Mouse (Mus musculus): ENCODE data around the gene Sobp.

Gene Sobp

GRCm38 (mm10) chr10:43093440-43093839 is 80.9 kb downstream of the Sobp start:
- no peak for DNase-seq (ENCODE audit: extremely low spot score, low read depth, low spot score)

DNA sequence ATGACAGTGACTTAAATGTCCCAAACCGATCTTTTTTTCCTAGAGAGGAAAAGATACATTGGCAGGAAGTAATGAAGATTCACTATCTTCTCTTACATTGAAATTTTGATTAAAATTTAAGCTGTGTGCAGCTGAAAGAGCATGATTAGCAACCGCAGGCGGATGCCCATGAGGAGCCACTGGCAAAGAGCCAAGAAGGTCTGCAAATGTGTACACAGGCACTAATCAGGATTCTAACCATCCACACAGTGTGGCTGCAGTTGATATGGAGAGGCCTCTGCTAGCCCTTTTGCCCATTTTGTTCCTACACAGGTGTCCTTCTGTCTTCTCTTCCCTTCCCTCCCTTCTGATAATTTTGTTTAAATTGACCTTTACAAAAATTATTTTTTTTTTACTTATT is 84.3 kb downstream of the Sobp start:
- no peak for DNase-seq (ENCODE audit: extremely low spot score, low read depth, low spot score)

GRCm38 (mm10) chr10:43087421-43087820 is 86.9 kb downstream of the Sobp start:
- no peak for DNase-seq (ENCODE audit: extremely low spot score, low read depth, low spot score)

- no peak for DNase-seq (ENCODE audit: extremely low spot score, low read depth, low spot score)
These were observed 87.4 kb downstream of the Sobp start for GRCm38 (mm10) chr10:43086888-43087287.

DNA sequence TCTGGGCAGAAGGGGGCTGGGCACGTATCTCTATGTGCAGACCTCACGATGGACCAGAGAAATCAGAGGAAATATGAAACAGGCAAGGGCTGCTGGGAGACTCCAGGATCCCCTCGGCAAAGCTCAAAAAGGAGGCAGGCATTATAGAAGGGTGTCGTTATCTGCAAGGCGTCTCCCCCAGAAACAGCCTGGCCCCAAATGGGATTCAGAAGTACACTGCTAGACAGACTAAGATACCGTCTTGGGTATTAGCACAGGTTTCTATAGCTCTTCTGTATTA is 90.3 kb downstream of the Sobp start:
- no peak for DNase-seq (ENCODE audit: extremely low spot score, low read depth, low spot score)

DNA sequence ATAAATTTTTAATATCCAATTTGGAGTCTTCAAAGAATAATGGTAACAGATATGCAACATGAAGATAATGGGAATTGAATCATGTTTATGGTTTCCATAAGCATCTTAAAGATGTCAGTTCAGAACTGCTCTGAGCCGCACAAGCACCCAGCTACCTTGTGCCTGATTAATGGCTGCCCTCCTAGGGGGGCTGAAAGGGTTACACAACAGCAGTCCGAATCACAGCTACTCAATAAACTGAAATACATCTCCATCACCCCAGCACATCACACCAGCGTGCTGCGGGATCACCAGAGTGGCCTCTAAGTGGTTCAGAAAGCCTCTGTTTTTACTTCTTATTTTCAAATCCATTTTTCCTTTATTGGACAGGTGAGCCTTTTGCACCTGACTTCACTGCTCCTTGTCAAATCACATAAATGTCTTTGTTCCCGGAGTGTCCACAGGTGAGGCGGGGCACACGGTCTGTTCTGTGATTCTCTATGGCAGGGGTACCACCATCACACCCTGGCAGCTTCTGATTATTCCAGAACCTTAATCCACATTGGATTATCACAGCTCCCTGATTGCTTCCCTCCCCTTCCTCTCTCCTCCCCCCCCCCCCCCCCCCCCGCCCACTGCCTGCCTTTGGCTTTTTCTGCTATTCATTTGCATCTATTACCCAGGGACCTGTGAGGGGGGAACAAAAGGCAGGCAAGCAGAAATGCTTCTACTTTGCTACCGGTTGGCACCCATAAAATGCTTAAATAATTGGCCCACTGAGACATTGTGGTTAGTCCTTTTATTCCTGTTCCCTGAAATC is 90.8 kb downstream of the Sobp start:
- DNase-seq (ENCODE audit: extremely low spot score, low read depth, low spot score) = no peak

- DNase-seq (ENCODE audit: extremely low spot score, low read depth, low spot score) = no peak
These were observed 93.0 kb downstream of the Sobp start for GRCm38 (mm10) chr10:43081316-43081715.

DNA sequence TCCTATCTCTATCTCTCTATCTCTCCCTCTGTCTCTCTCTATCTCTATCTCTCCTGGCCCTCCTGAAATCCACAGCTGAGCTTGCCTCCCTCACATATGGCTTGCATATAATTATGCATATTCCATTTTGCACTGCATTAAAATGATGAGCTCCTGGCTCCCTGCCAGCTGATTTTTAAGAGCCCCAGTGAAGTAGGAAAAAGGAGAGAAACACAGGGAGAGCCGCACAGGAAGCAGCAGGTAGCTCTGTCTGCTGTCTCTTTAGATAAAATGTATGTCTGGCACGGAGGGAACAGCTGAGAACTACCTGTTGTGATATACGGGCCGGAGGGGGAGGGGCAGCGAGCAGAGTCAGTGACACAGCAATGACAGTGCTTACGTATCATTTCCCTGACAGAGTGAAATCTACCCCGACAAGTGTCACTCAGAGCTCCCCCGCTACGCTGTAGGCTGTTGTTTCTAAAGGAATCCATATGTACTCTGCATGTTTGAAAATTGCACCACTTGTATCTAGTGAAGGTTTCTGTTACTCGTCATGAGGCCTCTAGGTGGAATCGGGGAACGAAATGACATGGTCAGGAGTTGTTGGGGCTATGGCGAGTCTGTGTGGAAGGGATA is 98.7 kb downstream of the Sobp start:
- no peak for DNase-seq (ENCODE audit: extremely low spot score, low read depth, low spot score)

- DNase-seq (ENCODE audit: extremely low spot score, low read depth, low spot score) = no peak
These were observed 101.0 kb downstream of the Sobp start for GRCm38 (mm10) chr10:43073281-43073680.

DNA sequence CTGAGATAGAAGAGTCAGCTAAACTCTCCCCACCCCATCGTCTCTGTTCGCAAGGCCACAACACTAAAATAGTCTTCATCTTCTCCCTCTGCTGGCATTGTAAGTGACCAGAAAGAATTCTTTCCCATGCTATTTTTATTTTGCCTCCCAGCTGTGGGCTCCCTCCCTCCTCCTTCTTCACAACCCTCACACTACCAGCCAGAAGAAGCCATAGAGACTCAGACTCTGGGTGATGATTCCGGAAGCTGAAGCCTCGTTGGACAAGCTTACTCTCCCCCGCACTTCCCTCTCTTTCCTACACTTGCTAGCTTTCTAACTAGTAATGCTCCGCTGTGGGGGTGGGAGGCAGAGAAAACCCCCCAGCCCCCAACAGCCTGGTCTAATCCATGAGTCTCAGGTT is 103.4 kb downstream of the Sobp start:
- no peak for DNase-seq (ENCODE audit: extremely low spot score, low read depth, low spot score)

DNA sequence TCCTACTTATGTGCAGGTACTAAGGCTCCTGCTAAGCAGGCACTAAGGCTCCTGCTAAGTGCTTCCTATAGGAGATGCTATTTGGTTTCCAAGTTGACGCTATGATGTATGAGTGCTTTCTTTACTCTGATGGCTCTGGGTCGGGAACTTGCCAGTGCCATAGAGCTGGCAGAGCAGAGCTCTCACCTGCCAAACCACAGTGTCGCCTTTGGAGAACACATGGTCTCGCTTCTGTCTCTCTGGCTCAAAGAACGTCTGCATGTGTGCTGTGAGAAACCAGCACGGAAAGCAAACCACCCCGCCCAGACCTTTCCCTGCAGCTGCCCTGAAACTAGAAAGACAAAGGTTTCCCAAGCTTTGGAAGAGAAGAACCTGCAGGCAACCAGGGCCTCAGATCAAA is 109.0 kb downstream of the Sobp start:
- DNase-seq (ENCODE audit: extremely low spot score, low read depth, low spot score) = no peak

- no peak for DNase-seq (ENCODE audit: extremely low spot score, low read depth, low spot score)
These were observed 112.7 kb downstream of the Sobp start for GRCm38 (mm10) chr10:43061519-43062105.

DNA sequence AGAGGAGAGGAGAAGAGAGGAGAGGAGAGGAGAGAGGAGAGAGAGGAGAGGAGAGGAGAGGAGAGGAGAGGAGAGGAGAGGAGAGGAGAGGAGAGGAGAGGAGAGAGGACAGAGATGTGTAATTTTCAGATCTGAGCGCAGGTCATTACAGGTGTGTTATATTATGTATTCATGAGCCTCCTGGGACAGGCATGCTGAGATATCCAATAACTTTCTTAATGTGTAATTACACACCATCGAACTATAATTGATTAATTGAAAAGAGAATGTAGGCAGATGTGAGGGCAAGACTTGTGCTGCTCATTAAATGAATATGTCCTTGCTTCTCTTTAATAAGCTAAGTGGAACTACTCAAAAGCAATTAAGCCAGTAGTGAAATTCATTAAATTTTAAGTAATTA is 118.9 kb downstream of the Sobp start:
- DNase-seq (ENCODE audit: extremely low spot score, low read depth, low spot score) = no peak

- DNase-seq (ENCODE audit: extremely low spot score, low read depth, low spot score) = no peak
These were observed 119.6 kb downstream of the Sobp start for GRCm38 (mm10) chr10:43054776-43055175.

GRCm38 (mm10) chr10:43053861-43054560 is 120.3 kb downstream of the Sobp start:
- DNase-seq (ENCODE audit: extremely low spot score, low read depth, low spot score) = no peak

GRCm38 (mm10) chr10:43052462-43052861 is 121.9 kb downstream of the Sobp start:
- DNase-seq (ENCODE audit: extremely low spot score, low read depth, low spot score) = no peak

GRCm38 (mm10) chr10:43047804-43048348 is 126.5 kb downstream of the Sobp start:
- no peak for DNase-seq (ENCODE audit: extremely low spot score, low read depth, low spot score)

DNA sequence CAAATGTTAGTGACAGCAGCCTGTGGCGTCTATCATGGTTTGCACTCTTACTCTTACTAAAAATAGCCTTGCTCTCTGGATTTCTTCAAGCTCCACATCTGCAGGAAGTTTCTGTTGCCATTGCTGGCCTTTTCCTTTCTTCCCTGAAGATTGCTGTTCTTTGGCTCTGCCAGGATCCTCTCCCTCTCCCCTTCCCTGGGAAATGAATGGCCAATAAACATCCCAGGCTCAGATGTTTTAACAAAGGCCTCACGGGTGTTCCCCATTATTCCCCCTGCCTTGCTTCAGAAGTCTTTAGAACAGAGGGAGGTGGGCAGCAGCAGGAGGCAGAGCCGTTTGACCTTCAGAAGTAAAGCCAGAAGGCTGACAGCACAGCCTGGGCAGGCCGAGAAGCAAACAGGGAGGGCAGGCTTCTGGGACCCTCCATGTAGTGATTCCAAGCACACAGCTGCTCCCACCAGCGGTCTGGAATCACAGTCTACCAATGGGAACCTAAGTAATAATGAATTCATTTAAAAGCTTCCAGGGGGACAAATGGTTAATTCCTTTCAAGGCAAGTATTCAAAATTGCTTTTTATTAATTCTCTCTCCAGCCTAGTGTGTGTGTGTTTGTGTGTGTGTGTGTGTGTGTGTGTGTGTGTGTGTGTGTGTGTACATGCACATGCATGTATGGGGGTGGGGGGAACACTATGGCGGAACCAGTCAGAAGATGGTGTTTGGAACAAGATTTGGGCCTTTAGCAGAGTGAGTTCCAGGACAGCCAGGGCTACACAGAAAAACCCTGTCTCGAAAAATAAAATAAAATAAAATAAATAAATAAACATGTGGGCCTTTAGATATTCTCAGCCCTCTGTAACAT is 130.8 kb downstream of the Sobp start:
- DNase-seq (ENCODE audit: extremely low spot score, low read depth, low spot score) = no peak

DNA sequence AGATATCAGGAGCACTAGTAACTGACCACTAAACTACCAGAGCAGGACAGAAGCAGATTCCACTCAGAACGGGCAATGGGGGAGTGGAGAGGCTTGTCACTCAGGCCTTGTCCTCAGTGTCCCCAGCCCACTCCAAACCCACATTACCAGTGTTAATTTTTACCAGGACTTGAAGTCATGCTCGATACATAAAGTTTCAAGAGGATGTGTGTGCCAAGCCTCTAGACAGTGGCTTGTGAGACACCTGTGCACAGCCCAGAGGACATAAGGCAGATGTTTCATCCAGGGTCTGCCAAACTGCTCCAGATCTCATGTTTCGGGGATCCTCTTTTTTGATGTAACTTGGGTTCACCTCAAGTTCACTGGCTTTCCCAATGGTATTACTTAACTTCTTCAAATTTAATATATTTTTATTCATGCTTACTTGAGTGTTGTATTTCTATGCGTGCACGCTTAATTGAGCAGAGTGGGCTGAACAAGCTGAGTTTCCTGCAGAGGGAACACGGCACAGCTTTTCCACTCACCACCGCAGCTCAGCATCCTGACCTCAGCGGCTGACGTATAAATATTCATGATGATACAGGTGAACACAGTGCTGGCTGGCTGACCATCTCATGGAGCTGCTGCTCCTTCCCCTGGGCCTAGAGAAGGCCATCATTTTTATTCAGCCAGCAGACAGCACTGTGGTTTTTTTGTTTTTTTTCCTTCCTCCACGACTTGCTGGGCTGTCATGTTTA is 131.6 kb downstream of the Sobp start:
- DNase-seq (ENCODE audit: extremely low spot score, low read depth, low spot score) = no peak

GRCm38 (mm10) chr10:43041794-43042193 is 132.5 kb downstream of the Sobp start:
- DNase-seq (ENCODE audit: extremely low spot score, low read depth, low spot score) = no peak

All from hindlimb bud, embryonic 11.5 days (tissue).